Mouse (Mus musculus) frontal cortex, postnatal 10 days (tissue): Measurements from ENCODE around the gene Adarb1.

ENCODE experiments used
- DNase-seq, 2 experiments: peaks; one replicate each; pipeline ENCODE4 v3.0.0; 2022; ENCODE audit warnings: low spot score in 2 of 2, mixed read lengths in 1 of 2

The Adarb1 gene

DNA sequence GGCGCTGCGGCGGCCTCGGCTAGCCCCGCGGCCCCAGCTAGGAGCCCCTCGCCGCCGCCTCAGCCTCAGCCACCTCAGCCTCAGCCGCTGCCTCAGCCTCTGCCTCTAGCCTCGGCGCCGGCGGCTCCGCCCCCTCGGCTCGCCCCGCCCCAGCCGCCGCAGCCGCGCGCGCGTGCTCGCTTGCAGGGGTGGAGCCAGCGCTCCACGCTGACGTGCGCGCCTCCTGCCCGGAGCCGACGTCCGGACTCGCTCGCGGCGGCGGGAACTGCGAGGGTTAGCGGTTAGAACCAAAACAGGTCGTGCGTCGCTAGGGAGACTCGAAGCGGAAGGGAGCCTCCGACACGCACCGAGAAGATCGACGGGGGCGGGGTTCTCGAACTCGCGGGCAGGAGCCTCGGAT lies at the start of gene Adarb1:
Gene Adarb1, minus strand, starts transcription at position 133 of the 400 bp plus-strand sequence.
- peak; percentile 83 to 90 for DNase-seq

DNA sequence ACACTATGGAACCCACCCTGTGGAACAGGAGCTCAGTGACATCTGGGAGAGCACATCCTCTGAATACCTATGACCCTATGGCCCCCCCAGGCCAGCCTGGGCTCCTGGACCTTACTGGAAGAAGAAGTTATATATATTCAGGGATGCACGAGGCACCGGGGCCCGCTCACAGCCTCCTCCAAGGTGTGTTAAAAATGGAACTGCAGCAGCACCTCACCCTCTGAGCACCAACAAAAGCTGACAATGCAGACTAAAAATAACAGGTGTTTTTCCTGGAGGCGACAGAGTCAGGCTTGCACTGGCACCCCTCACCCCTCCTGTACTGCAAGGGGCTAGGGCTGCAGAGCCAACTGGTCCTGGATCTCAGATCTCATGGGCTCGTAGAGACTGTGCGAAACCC lies 49.3 kb upstream of the Adarb1 start:
- no peak for DNase-seq

DNA sequence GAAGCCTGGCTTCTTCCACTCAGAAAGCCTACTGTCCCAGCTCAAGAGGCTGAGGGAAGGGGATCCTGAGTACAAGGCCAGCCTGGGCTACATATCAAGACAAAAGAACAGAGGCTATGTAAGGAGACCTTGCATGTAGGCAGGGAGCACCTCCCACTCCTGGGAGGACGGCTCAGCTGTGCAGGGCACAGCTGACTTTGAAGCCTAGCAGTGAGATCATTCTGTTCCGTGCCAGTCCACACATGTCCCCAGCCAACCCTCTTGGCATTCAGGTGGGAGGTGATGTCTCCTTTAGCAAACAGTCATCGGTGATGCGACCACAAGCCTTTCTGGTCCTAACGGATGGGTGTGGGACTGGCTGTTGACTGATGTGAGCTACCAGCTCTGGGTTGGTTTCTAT lies 47.8 kb upstream of the Adarb1 start:
- no peak for DNase-seq

DNA sequence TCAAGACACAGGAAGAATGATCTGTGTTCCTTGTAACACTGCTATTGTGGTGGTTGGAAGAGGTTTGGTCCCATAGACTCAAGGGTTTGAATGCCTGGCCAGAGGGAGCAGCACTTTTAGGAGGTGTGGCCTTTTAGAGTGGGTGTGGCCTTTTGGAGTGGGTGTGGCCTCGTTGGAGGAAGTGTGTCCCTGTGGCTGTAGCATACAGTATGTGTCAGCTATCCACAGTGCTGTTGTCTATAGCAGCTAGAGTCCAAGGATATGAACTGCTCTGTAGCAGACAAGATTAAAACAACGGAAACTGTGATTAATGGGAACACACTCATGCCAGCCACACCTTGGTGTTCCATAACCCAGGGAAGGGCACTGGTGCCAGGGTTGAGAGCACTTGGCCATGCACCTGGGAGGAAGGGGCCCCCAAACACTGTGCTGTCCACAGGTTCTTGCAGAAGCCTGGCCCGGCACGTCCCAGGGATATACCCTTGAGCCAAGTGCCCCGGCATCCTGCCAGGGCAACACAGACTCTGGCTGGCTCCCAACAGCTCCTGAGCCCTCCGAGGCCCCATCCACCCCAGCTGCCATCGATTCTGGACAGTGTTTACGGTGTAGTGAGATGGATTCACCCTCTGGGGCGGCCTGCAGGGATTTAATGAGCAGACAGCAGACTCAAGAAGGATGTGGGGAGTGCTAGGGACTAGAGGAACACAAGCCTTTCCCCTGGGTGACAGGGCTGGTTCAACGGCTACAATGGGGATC lies 46.3 kb upstream of the Adarb1 start:
- DNase-seq: peak in 1 of 2 experiments; percentile 32

DNA sequence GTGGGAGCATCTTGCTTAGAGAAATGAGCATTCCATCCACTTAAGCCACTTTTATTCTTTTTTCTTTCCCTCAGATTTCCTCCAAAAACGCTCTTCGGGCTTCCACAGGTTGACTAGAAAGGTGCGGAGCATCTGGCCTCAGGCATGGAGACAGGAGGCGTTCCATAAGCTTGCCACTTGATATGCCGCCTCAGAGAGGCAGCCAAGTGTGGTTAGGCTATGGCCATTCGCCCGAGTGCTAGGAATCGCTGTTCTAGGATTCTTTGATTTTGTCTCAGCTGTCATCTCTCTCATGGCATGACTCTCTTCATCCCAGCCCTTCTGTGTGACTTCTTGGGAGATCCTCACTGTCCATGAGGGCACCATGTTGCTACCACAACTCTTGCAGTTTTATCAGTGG lies 43.1 kb upstream of the Adarb1 start:
- no peak for DNase-seq

DNA sequence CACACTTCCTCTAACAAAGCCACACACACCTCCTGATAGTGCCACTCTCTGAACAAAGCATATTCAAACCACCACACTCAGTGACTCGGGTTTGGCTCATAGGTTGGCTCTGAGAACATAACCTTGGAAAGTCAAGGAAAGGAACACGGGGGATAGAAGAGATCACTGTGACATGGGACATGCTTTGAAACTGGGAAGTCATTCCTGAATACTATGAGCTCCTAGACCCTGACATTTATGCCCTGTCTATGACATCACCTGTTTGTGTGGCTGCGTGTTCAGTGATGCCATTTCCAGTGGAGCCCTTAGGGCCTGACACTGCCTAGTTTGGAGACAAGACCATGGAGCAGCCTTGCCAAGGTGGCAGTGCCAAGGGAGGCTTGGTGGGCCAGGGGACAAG lies 39.6 kb upstream of the Adarb1 start:
- no peak for DNase-seq

DNA sequence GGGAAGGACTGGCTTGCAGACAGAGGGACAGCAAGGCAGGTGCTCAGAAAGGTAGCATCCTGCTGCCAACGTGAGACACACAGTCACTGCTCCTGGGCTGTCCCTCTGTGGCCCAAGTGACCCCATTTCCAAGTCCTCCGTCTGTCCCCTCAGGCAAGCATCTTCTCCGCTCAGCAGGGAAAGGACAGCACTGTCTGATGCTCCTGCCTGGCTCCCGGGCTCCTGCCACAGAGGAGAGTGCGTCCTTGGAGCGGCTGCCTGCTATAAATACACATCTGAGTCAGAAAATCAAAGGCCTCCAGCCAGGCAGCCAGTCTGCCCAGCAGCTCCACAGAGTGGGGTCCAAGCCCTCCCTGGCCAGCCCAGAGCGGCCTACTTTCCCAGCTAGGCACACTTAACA lies 38.4 kb upstream of the Adarb1 start:
- DNase-seq: no peak

DNA sequence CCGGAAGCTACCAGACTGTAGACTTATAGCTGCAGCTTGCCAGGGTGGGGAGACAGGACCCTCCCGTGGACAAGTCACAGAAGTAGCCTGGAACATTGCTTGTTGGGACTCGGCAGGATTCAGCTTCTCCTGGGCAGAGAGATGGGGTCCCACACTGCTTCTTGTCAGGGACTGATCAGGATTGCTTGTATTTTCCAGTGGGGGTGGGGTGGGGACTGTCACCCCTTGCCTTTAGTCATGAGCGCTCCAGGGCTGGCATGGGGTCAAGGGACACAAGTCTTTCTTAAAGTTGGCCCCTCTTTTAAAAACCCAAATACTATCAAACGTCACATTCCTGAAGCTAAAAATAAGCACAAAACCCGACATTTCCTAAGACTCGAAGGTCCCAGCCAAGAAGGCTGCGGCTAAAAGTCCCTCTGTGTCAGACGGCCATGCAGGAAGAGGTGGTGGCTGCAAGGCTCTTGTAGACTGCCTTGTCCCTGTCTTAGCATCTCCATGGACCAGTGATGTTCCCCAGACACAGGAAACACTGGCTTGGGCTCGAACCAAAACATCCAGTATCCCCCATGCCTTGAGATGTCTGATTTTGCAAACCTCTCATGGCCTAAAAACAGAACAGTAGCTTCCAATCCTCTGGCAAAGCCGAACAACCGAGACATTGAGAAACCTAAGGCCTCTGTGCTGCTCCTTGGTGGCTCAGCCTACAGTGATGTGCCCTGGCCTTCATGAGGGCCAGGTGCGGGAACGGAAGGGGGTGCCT lies 37.4 kb upstream of the Adarb1 start:
- DNase-seq: no peak

DNA sequence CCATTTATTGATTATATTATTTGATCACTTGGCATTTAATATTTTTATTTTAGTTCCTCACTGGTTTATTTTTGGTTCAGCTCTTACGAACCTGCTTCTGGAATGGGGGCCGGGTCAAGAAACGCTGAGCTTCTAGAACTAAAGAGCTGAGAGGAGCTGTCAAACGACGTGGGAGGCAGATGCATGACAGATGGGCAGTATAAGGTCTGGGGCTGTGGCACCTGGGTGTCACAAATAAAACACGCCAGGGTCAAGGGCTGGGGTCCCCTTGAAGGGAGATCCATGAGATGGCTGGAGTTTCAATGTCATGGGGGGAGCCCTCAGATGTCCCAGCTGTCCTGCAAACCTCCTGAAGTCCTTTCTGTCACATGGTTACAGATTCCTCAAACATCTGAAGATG lies 36.7 kb upstream of the Adarb1 start:
- no peak for DNase-seq

DNA sequence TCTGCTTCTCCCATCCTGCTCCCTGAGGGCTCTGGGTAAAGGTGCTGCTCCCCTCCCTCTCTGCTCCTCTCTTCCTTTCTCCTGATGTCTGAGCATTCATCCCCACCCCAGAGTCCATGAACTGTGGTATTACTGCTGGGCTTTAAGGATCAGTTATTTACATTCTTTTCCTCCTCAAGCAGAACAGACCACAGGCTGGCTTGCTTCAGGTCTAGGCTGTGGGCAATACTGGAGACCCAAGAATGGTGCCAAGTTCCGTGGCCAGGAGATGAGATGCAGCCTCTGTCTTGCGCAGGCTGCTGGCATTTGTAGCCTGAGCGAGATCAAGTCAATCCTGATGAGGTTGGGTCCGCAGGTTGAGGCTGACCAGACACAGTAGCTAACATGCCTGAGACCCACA lies 33.8 kb upstream of the Adarb1 start:
- DNase-seq: no peak

DNA sequence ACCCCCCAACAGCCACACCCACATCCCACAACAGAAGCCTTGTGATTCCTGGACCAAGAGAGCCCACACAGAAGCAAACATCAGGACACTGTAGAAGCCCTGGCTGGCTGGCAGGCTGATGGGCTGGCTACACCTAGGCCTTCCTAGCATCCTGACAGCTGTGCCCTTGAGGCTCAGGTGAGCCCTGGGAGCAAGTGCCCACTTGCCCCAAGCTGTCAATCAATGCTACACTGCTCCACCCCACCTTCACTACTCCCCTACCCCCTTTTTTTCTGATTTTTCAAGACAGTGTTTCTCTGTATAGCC lies 32.0 kb upstream of the Adarb1 start:
- DNase-seq: no peak

DNA sequence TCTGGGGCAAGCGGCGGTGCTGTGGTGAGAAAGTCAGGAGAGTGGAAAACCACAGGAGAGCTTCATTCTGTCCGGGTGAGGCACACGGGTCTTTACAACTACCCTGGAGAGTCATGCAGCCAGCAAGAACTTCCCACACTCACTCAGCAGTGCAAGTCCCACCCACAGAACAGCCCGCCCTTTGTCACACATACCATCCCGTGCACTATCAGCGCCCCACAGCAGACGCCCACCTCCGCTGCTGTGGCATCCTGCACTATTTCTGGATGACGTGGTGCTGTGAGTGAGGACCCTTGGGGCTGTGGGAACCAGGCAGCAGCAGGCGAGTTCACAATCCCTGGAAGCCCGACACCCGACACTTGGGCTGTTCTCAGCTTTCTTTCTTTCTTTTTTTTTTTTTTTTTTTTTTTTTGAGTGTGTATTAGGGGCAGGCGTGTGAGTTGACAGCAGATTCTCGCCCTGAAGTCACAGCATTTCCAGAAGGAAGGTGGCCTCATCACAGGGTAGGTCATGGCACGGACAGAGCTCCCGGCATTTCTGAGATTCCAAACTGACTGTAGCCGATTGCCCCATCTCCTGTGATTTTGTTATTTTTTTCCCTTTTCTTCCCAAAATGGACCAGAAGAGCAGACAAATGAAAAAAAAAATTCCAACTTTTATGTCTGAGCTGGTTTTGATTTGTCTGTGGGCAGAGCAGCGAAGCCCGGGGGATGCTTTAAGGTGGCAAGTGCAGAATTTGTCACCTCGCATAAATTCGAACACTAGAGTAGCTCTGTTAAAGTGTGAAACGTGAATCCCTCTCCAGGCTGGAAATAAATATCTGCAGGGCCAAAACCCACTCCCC lies 31.5 kb upstream of the Adarb1 start:
- no peak for DNase-seq

DNA sequence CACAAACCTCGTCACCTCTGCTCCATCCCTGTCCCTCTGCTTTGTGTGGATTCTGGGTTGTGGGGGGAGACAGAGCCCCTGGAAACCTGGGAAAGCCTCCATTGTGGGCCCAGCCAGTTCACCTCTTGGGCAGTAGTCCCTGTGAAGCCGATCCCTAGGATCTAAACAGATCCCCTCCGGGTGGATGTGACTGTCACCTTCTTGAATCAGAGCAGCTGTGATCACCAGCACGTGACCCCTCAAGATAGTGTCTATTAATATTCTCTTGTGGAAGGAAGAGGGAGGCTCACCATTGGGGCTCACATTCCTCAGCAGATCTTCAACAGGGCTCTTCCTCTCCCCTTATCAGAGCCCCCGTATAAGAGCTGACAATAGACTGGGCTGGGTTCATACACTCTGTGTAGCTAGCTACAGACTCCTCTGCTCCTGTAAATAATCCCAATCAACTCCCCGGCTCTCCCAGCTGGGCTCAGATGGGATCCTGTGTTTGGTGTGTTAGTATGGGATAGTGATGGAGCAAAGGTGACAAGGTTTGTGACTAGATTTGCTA lies 30.7 kb upstream of the Adarb1 start:
- no peak for DNase-seq

DNA sequence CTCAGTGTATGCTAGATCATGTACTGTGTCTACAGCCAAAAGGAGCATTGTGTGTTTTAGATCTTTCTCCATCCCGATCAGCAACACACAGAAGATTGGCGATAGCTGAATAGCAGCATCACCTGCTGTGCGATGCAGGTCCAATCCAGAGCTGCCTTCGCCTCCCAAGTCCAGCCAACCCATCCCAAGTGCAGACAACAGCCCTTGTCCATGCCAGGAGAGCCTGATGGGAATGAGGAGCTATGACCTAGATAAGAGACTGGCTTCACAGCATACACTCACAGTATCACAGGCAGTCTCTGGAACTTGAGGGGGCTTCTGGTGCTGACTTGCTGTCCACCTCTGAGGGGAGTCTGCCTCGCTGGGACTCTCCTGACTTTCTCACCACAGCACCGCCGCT lies 30.1 kb upstream of the Adarb1 start:
- DNase-seq: no peak

DNA sequence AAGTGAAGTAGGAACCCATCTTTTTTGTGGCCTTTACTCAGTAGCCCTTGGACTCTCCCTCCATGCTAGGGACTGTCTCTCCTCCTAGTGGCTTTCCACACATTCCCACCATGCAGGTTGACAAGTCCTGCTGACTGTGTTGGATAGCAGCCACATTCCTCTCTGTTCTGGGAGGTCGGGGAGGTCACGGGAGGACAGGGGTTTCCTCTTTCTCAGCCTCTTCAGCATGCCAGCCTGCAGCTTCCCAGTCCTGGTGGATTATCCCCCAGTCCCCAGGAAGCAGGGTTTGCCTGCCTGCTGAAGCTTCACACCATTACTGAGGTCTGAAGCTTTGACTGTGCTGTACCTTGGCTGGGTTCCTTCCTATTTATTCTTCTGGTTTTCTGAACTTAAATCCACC lies 29.7 kb upstream of the Adarb1 start:
- no peak for DNase-seq

DNA sequence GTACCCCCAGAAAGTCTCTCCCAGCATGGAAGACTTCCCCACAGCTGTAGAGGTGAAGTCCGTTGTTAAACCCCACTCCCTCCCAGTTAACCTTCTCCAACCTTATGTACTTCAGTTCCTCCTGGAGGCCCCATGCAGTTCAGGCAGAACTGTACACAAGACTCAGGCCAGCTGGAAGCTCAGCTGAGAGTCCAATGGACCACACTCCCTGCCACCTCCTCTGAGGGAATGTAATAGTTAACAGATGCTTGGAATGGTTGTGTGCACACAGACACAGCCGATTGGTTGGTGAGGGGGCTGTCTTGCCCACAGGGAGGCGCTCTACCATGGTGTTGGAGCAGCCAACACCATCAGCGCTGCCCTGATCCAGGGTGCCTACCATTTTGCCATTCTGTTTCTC lies 24.2 kb upstream of the Adarb1 start:
- DNase-seq: no peak

DNA sequence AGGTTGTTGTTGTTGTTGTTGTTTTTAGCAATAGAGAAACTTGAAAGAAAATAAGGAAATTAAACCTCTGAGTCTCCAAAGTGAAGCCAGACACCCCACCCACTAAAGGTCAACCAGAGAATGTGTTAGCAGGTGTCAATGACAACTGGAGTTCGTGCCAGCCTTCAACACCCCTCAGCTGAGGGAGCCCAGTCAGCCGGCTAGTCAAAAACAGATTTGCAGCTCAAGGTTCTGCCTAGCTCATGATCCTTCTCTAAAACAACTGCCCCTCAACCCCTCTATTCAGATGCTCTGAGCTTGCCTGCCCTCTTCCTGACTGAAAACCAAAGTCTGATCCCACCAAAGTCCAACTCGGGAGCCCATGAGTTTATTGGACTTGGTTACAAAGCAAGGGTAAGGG lies 23.7 kb upstream of the Adarb1 start:
- no peak for DNase-seq

DNA sequence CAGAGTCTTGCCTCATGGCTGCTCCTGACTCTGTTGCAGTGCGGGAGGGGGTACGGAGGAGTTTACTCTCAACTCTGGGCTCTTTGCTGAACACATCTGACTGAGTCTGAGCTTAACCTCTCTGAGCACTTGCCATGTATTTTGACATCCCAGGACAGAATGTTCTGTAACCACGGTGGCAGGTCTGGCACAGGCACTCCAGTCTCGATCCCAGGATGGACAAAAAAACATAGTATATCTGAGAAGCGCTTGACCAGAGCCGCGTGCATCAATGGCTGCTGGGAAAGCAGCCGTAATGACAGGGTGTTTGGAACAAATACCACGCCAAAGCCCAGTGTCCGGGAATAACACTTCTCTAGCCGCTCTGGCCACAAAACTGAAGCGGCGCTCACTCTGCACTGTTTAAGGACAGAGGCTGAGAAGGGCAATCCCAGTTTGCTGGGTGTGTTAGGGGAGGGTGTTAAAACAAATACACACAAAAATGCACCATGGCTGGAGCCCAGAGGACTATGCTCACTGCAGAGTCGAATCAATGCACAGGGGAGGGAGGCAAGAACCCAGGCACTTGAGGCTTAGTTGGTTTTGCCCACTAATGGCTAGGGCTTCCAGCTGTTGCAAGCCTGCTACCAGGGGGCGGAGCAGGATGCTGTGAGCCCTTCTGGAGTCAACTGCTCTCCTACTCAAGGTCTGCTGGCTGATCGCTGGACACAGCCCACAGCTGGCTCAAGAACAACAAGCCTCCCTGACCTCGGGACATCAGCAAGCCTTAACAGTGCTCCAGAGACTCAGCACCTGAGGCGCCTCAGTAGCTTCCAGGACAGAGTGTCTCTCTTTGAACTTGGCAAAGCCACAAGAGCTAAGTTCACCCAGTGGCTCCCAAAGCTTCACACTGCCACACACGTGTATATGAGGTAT lies 23.0 kb upstream of the Adarb1 start:
- no peak for DNase-seq

DNA sequence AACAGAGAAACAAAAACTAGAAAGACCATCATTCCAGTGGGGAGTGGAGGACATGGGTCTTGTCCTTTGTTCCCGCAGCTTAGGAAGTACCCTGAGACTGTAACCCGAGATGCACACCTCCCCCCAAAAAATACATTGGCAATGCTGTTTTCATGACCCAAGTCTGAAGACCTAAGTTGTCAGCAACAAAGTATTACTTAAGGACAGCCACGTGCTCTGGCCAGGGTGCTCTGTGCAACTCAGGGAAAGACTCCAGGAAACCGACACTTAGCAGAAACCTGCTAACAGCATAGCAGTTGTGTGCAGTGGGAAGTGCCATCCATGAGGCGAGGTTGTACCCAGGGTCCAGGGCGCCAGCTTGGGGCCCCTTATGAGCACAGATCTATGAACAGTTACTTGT lies 22.2 kb upstream of the Adarb1 start:
- no peak for DNase-seq

DNA sequence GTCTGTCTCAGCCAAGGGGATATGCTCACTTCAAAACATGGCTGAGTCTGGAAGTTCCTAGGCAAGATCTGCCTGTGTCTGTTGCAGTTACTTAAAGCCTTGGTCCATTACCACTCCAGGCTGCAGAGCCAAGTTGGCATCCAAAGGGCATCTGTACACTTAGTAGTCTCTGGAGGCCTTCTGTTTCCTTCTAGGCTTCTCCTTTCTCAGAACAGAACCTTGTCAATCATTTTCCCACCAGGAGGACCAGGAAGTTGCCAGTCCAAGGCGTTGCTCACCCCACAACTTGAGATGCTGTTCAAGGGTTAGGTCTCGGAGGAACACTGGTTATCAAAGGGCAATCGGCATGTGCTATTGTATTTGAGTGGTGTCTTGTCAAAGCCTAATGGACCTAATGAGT lies 21.0 kb upstream of the Adarb1 start:
- no peak for DNase-seq

DNA sequence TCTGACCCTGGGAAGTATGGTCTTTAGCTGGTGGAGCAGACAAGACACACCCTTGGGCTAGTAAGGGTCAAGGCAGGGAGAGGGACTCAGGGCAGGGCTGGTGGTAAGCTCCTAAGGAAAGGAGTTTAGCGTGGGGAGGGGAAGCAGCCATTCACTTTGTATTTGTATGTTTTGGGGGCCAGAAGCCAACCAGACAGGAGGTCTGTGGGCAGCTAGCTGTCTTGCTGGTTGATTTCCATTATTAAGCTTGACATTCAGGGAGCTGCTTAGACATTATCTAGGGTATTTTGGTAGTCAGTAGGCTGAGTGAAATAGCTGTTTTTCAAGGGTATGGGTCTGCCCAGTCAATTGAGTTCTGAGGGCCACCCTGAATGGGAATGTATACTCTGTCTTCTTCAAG lies 20.0 kb upstream of the Adarb1 start:
- no peak for DNase-seq
